Mouse (Mus musculus) heart, postnatal 0 days (tissue): ENCODE results near the gene Fcgr3. TPM values are rescaled to one million over a fixed set of nuclear protein-coding genes. Genes with fewer than 3 reads are reported as not detected.

Experiments used
- ATAC-seq: fragments of 200-750 bp; cut with Nextera tagmentation; 2 replicates; pipeline ENCODE4 v1.8.0; 2017; ENCODE audit warnings: low read depth, moderate number of reproducible peaks, moderate library complexity; ENCODE audit not compliant: insufficient read depth
- DNase-seq: peaks from one replicate; pipeline ENCODE4 v3.0.0-alpha.2; 2016; ENCODE audit warnings: low spot score
- H3K27ac ChIP-seq: fragments of 300-500 bp; sonication (generic); 2 replicates; pipeline ENCODE4 v1.5.1; 2014; ENCODE audit warnings: low read depth, mild to moderate bottlenecking
- H3K27me3 ChIP-seq: fragments of 300-500 bp; sonication (generic); 2 replicates; pipeline ENCODE4 v1.6.1; 2014; ENCODE audit warnings: low read length, mixed read lengths; ENCODE audit not compliant: control insufficient read depth, insufficient read depth
- H3K36me3 ChIP-seq: fragments of 300-500 bp; sonication (generic); replicated peaks from 2 replicates; pipeline ENCODE4 v1.6.1; 2014; ENCODE audit warnings: low read length, mixed read lengths; ENCODE audit not compliant: control insufficient read depth, insufficient read depth
- H3K4me1 ChIP-seq: fragments of 300-500 bp; sonication (generic); 2 replicates; pipeline ENCODE4 v1.6.1; 2014; ENCODE audit warnings: antibody characterized with exemption; ENCODE audit not compliant: control insufficient read depth, insufficient read depth
- H3K4me2 ChIP-seq: fragments of 300-500 bp; sonication (generic); 2 replicates; pipeline ENCODE4 v1.6.1; 2014; ENCODE audit warnings: low read depth, mild to moderate bottlenecking, low read length, moderate library complexity
- H3K4me3 ChIP-seq: fragments of 300-500 bp; sonication (generic); 2 replicates; pipeline ENCODE4 v1.5.1; 2014; ENCODE audit warnings: low read depth, low read length
- H3K9ac ChIP-seq: fragments of 300-500 bp; sonication (generic); replicated peaks from 2 replicates; pipeline ENCODE4 v1.6.1; 2014; ENCODE audit warnings: low read depth, low read length, mixed read lengths
- H3K9me3 ChIP-seq: fragments of 300-500 bp; sonication (generic); replicated peaks from 2 replicates; pipeline ENCODE4 v1.6.1; 2016; ENCODE audit warnings: low read length; ENCODE audit not compliant: control insufficient read depth
- CTCF ChIP-seq: IDR thresholded peaks from 2 replicates; pipeline ENCODE4 v1.5.1; 2016; ENCODE audit warnings: antibody characterized with exemption, control low read depth, low read depth
- EP300 ChIP-seq: IDR thresholded peaks from 2 replicates; pipeline ENCODE4 v1.6.1; 2016; ENCODE audit warnings: antibody characterized with exemption, low read depth
- WGBS: fragments of 180-500 bp; shearing (Covaris S2); extraction: QIAGEN DNeasy Blood & Tissue Kit; methylation state at CpG from one replicate; pipeline ENCODE4 v1.1.7; 2014; 5-methylcytosine and 5-hydroxymethylcytosine counted together
- polyA plus RNA-seq: library from polyadenylated mRNA; unstranded; fragments of >200 nt; fragmentation: Nextera tagmentation; extraction: Ambion mirVana; gene quantifications from 2 replicates; pipeline ENCODE4 v1.2.1, GENCODE M21; 2015
- total RNA-seq: library from RNA; depleted of rRNA; stranded (reverse); fragments of >200 nt; gene quantifications from 2 replicates; pipeline ENCODE4 v1.2.3, GENCODE M21; 2014; ENCODE audit warnings: low replicate concordance

The Fcgr3 gene
- total and polyA plus RNA-seq, 2 experiments from 2014 or later, result 8.2 to 13.7 TPM

DNA sequence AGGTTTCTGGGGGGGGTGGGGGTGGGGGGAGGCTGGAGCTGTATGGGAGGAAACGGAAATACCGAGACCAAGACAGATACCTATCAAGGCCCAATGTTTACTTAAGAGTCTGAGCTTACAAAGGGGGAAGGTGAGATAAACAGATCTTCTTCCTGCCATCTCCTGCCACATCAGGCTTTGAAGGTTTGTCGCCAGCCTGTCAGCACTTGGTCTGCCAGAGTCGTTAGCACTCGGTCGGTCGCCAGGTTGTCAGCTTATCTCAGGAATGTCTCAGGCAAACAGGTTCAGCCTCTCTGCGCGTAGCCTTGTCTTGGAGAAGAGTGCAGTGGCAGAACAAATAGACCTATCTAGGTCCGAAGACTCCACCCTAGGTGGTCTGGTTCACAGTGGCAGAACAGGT, 4.3 kb downstream of the Fcgr3 start:
- Histone ChIP-seq H3K27ac (no peak overlapping the region), H3K4me2 (no peak overlapping the region), H3K9me3 (no peaks in the 10 kb centered on the region), H3K9ac (no peak overlapping the region), H3K27me3 (peaks cover 13% of the 10 kb centered on the region), H3K4me1 (no peaks in the 10 kb centered on the region), H3K4me3 (no peak overlapping the region), H3K36me3 (no peaks in the 10 kb centered on the region)
- WGBS, result 11% methylated on average over 10 of the region's 10 CpGs
- ATAC-seq (no peak), DNase-seq (no peak)
- TF ChIP-seq EP300 (no peak), CTCF (no peak)

DNA sequence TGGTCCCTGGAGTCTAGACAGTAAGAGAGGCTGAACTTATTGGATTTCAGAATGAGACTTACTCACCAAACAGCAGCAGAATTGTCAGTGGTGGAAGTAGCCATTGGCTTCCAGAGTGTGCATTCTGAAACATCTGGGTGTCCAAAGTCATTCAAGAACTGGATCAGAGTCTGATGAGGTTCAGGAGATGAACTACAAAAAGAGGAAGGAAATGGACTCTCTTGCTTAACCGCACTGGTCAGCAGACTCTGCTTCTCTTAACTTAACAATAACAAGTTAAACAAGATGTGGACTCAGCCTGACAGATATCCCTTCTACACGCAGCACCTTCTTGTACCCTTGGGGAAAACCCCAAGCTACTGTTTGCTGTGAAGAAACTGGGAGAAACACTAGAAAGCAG, 5.5 kb downstream of the Fcgr3 start:
- Histone ChIP-seq H3K27ac (no peak overlapping the region), H3K4me1 (no peaks in the 10 kb centered on the region), H3K36me3 (no peaks in the 10 kb centered on the region), H3K9me3 (no peaks in the 10 kb centered on the region), H3K4me2 (no peak overlapping the region), H3K9ac (no peak overlapping the region), H3K4me3 (no peak overlapping the region), H3K27me3 (peaks cover 5% of the 10 kb centered on the region)
- 71% methylated on average over 2 of the region's 2 CpGs for WGBS
- no peak for DNase-seq
- ATAC-seq, result no peak
- TF ChIP-seq EP300 (no peak), CTCF (no peak)

DNA sequence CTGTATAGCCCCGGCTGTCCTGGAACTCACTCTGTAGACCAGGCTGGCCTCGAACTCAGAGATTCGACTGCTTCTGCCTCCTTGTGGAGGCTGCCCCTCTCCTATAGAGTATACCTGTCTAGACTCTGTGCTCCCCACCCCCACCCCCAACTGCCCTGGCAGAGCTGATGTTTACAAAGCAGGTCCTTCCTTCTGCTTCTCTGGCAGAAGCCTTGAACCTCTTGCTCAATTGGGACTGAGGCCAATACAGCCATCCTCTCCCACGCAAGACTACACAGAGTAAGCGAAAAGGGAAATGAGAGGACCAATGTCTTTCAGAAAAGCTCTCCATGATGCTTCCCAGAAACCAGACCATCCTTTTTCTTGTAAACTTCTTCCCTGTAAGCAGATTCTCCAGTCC, 7.5 kb downstream of the Fcgr3 start:
- TF ChIP-seq CTCF (no peak), EP300 (no peak)
- Histone ChIP-seq H3K4me3 (no peak overlapping the region), H3K9ac (no peak overlapping the region), H3K4me1 (no peaks in the 10 kb centered on the region), H3K36me3 (no peaks in the 10 kb centered on the region), H3K27ac (no peak overlapping the region), H3K27me3 (no peaks in the 10 kb centered on the region), H3K4me2 (no peak overlapping the region), H3K9me3 (no peaks in the 10 kb centered on the region)
- ATAC-seq (no peak), DNase-seq (no peak)
- WGBS, result 71% methylated on average over 5 of the region's 5 CpGs

DNA sequence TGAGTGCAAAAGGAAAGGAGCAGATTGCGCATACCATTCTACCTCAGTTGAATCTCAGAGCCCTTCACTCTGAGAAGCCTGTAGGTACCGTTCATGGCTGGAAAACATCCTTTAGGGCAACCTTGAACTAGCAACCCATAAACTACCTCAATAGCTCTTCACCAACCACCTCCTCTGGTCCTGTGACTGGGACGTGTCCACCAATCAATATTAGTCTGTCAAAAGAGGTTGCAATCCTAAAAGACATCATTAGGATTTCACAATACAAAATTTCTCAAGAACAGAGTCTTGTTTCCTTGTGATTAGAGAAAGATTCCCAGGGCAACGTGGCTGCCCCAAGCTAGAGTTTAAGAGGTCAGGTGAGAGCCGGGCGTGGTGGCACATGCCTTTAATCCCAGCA, 11.4 kb downstream of the Fcgr3 start:
- Histone ChIP-seq H3K27ac (no peak overlapping the region), H3K4me3 (no peak overlapping the region), H3K36me3 (no peaks in the 10 kb centered on the region), H3K4me1 (no peaks in the 10 kb centered on the region), H3K9me3 (no peaks in the 10 kb centered on the region), H3K27me3 (no peaks in the 10 kb centered on the region), H3K9ac (no peak overlapping the region), H3K4me2 (no peak overlapping the region)
- ATAC-seq (no peak), DNase-seq (no peak)
- 87% methylated on average over 6 of the region's 6 CpGs for WGBS
- TF ChIP-seq CTCF (no peak), EP300 (no peak)

DNA sequence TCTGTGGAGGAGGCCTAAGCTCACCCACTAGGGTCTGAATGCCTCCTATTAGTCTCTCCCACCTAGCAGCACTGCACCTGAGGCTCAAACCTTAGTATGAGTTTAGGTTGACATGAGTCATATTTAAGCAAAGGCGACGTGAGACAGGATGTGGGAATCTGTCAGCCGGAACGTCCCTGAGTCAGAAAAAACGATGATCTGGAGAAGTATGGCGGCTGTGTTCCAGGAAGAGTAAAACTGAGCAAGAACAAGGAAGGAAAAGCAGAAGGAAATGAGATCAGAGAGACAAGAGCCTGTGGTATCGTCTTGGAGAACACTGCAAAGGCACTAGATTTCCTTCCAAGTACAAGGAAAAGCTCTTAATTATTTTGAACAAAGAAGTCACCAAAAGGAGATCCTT, 14.0 kb downstream of the Fcgr3 start:
- 73% methylated on average over 7 of the region's 7 CpGs for WGBS
- no peaks in the 10 kb centered on the region for H3K4me1 ChIP-seq
- H3K9me3 ChIP-seq, result no peaks in the 10 kb centered on the region
- no peak overlapping the region for H3K27ac ChIP-seq
- no peaks in the 10 kb centered on the region for H3K27me3 ChIP-seq
- no peaks in the 10 kb centered on the region for H3K36me3 ChIP-seq
- ATAC-seq (no peak), DNase-seq (no peak)
- no peak for TF ChIP-seq CTCF
- no peak overlapping the region for H3K4me2 ChIP-seq
- no peak overlapping the region for H3K9ac ChIP-seq
- no peak overlapping the region for H3K4me3 ChIP-seq

DNA sequence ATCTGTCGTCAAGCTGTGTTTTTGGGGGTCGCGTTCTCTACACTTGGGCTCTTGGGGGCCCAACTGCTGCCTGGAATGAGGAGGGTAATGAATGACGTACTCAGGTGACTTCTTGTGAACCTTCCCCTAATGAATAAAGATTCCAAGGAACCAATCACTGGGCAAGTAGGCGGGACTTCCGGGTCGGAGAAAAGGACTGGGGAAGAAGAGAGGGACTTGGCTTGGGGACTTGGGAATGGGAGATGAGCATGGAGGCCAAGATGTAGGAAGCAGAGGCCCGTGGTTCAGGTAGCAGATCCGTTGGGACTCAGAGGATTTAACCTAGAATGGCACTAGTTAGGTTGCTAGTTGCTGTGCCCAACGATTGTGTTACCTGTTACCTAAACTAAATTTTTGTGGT, 15.5 kb downstream of the Fcgr3 start:
- no peak overlapping the region for H3K4me2 ChIP-seq
- no peak overlapping the region for H3K9ac ChIP-seq
- ATAC-seq (no peak), DNase-seq (no peak)
- WGBS, result 58% methylated on average over 10 of the region's 10 CpGs
- no peaks in the 10 kb centered on the region for H3K36me3 ChIP-seq
- H3K4me1 ChIP-seq, result no peaks in the 10 kb centered on the region
- no peak overlapping the region for H3K27ac ChIP-seq
- H3K27me3 ChIP-seq, result no peaks in the 10 kb centered on the region
- H3K4me3 ChIP-seq, result no peak overlapping the region
- TF ChIP-seq CTCF (no peak), EP300 (no peak)
- H3K9me3 ChIP-seq, result no peaks in the 10 kb centered on the region
